Mouse (Mus musculus) induced T-regulatory cell, adult 2 months (primary cell): ENCODE data around the gene Emp1.

Source experiments
- DNase-seq: peaks from one replicate; pipeline ENCODE4 v3.0.0-alpha.2; 2012; ENCODE audit warnings: low read depth

Emp1 gene

DNA sequence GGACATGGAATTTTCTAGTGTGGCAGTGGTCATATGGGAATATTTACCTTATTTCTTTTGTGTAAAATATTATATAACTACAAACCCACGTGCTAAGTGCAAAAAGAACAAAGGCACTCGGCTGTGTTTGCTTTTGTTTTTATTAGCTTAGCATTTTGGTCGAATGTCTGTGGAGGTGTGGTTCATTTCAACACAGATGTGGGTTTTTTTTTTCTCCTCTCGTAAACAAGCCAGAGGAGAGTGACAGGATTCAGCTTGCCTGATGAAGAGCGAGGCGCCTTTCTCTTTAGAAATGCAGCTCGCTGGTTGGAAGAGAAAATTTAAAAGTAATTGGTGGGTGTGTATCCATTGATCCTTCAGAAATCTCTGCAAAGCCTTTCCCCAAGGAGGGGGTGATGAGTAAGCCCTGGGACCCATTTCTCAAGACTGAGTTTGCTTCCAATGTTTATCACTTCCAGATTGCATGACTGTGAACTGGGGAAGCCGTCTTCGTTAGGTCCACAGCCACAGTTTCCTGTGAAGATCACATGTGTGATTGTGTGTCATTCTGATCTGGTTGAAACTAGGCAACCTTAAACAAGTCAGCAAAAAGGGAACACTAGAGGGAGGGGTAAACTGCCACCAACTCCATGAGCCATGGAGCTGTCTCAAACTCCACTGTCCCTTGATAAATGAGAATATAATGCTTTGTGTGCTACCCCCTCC is 1.8 kb downstream of the Emp1 start:
- DNase-seq: peak; percentile 82

GRCm38 (mm10) chr6:135364891-135365301 is 2.6 kb downstream of the Emp1 start:
- DNase-seq: peak; percentile 17

DNA sequence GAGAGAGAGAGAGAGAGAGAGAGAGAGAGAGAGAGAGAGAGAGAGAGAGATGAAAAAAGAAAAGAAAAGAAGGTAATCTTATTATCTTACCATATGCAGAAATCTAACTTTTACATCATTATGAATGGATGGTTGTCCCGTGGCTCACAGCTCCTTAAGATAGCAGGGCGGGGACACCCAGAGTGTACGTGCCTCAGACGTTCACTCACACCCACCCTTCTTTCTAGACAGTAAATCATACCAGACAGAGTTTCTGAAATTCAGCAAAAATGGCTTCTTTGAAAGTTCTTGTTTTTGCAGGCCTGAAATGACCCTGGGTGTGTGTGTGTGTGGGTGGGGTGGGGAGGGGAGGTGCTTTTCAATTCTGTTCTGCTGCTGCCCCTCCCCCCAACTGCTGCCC is 3.3 kb downstream of the Emp1 start:
- DNase-seq: peak; percentile 33

DNA sequence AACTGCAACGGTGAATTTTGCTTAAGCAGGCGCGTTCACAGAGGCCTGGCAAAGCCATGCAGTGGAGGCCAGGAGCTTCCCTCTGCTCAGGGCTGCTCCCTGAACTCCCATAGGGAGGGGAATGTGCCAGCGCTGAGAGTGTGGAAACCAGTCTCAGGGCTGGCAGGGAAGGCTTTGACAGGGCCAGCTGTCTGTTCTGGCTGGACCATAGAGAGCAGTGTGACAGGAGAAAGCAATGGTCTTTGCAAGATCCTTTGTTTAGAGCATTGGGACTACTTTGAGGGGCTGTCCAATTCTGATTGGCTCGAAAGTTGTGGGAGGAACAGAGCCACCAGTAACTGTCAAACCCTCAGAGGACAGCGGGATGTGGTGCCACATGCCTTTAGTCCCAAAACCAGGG is 5.9 kb downstream of the Emp1 start:
- no peak for DNase-seq

- DNase-seq: peak; percentile 17
Measured at GRCm38 (mm10) chr6:135369551-135369968, 7.2 kb downstream of the Emp1 start.

DNA sequence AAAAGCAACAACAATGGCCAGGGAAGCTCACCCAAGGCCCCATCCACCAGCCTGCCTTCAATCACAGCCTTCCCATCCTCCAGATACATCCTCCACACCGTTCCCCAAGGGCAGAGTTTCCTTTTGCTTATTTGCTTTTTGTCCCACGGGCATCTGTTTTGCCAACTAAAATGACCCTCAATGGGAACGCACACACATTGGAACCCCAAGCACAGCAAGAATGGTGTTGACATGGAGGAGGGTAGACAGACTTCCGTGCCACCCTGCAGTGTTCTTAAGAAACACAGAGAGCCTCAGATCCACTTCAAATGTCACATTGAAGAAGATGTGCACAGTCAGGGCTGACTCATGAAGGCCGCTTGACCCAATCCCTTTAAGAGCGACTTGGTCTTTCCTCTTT is 8.6 kb downstream of the Emp1 start:
- DNase-seq: no peak

GRCm38 (mm10) chr6:135373357-135373756 is 11.0 kb downstream of the Emp1 start:
- peak; percentile 40 for DNase-seq

DNA sequence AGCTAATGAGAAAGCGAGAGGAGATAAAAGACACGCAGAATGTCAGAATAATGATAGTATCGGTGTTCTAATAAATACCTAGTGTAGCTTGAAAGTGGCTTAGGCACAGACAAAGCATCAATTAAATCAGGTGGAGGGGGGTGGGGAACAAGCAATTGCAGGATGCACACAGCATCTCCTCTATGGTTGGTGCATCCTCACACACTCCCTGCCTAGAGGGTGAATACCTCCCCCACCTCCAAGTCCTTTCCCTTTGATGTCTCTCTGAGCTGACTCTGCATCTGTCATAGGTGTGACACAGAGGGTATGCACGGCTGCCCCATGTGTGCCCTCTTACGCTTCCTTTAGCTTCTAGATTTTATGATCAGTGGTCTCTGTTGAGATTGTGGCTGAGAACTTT is 13.5 kb downstream of the Emp1 start:
- DNase-seq: no peak

GRCm38 (mm10) chr6:135376248-135376647 is 13.9 kb downstream of the Emp1 start:
- no peak for DNase-seq

DNA sequence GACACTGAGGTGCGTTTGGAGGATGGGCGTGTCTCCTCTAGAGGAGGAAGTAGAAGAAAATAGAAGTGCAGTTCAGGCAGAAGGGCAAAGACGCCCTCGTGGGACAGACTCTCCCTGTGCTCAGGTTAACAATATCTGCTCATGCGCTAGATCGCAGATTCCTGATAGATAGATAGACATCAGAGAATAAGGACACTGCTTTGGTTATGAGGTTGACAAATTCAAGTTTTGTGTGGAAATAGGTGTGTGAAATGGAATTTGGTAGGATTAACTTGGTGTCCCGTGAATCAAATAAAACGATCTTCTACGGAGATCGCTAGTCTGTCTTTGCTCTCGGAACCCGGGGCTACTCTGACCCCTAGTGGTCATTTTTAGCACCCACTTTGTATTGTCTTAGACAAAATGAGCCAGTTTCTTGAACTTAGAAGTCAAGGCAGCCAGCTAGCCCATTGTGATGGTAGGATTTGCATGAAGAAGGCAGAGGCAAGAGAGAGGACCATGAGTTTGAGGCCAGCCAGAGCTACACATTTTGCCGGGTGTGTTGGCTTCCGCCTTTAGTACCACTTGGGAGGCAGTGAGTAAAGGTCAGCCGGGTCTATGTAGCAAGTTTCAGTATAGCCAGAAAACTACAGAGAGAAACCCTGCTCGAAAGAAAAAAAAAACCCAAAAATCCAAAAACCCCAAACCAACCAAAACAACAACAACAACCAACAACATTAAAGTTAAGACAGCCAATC is 15.4 kb downstream of the Emp1 start:
- peak; percentile 83 for DNase-seq

DNA sequence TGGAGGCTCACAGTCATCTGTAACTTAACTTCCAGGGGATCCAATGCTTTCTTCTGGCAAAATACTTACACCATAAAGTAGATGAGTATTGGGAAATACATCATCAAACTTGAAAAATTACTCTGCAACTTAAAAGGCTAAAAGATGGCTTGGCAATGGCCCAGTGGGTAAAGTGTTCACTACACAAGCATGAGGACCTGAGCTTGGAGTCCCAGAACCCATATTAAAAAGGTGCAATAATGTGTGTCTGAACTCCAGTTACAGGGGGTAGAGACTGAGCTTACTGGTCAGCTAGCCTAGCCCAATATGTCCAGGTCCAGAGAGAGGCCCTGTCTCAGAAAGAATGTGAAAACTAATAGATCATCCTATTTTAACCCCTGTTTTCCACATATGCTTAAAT is 21.6 kb downstream of the Emp1 start:
- no peak for DNase-seq

DNA sequence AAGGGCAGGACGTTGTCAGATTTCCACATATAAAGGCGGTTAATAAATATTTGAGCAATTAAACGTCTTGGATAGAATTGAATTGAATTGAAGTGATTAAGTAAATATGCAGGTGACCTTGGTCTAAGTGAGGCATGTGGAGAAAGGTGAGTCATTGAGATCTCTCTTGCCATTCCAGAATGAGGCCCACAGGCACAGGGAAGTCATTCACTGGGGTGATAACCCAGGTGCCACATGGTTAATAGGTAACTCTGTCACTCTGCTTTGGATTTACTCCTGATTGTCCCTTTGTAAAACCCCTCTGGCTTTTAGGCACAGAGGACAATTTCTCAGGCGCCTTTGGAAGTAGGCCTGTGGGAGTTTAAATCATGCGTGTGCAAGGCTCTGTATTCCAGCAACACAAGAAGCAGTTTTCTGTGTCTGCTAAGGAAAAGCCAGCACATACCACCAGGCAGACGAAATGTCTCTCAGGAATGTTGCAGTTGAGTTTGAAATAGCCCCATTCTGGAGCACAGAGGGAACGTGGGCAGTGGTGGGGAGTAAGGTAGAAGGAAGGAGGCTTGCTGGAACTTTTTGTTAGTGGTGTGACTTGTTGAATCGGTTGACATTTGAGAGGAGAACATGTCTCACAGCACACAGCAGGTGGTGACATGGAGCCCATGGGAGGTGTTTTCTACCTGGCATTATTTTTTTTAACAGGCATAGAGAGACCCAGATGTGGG is 23.6 kb downstream of the Emp1 start:
- DNase-seq: no peak

DNA sequence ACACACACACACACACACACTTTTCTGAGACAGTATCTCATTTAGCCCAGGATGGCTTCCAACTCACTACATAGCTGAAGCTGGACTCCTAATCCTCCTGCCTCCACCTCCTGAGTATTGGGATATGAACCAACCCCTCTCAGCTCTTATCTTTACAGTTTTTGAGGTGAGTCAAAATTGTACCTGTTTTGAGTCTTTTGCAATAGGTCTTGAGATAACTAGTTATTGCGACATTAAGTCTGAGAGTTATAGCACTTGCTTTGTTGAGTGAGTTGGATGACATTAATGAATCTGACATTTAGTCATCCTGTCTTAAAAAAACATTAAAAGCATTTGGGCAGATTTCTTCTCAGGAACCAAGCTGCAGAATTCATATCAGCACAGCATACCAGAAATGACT is 25.3 kb downstream of the Emp1 start:
- DNase-seq: no peak

GRCm38 (mm10) chr6:135388711-135389110 is 26.4 kb downstream of the Emp1 start:
- DNase-seq: no peak

- DNase-seq: no peak
Measured at GRCm38 (mm10) chr6:135390398-135390797, 28.1 kb downstream of the Emp1 start.

DNA sequence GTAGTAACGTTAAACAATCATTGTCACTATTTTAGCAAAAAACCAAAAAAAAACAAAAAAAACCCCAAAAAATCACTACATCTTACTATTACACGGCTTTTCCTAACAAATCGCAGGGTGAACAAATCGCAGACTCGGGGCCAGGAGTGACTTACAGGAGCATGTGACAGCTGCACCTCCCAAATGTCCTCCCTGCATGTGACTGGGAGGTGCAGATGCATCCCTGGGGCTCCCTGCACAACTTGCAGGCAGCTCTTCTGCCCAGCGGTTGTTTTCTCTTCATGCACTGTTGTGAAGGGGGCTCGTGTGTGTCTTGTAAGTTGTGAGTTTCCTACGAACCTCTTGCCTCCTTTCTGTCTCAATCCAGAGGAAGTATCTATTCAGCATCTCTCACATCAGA is 33.0 kb downstream of the Emp1 start:
- no peak for DNase-seq

- peak; percentile 32 for DNase-seq
Measured at GRCm38 (mm10) chr6:135397089-135397488, 34.7 kb downstream of the Emp1 start.

DNA sequence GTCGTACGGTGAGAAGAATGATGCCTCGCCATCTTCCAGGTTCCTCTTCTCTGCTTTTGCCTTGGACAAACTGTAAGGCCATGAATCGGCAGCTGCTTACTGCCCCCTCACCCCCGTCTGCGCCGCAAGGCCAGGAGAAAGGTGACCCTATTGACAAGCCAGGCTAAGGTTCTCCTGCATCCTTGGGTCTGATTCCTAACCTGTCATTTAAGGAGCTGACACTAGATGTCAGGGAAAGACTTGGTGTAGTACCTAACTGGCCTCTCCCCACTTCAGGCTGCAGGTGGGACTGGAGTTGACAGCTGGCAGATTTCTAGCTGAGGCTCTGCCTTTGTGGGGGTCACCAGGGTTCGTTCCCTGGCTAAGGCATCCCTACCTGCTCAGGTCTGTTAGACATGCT is 35.4 kb downstream of the Emp1 start:
- DNase-seq: no peak

GRCm38 (mm10) chr6:135398801-135399200 is 36.5 kb downstream of the Emp1 start:
- no peak for DNase-seq

- DNase-seq: peak; percentile 81
Measured at GRCm38 (mm10) chr6:135400306-135400705, 38.0 kb downstream of the Emp1 start.

DNA sequence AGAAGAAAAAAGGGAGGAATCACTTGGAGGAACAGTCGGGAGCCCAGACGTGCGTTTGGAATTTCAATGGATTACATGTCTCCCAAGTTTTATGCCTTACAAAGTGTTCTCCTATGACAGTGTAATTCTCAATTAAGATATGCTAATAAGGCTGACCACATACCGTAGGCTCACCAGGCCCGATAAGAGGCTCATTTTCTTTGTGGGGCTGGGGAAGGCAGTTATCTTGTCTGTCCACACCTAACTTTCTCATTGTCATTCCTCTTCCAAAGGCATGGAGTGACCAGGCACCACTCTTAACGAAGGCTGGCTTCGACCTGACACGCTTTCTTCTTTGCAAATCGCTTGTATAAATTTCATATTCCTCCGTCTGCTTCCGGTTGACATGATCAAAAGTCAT is 42.7 kb downstream of the Emp1 start:
- no peak for DNase-seq

GRCm38 (mm10) chr6:135407323-135407722 is 45.0 kb downstream of the Emp1 start:
- no peak for DNase-seq

DNA sequence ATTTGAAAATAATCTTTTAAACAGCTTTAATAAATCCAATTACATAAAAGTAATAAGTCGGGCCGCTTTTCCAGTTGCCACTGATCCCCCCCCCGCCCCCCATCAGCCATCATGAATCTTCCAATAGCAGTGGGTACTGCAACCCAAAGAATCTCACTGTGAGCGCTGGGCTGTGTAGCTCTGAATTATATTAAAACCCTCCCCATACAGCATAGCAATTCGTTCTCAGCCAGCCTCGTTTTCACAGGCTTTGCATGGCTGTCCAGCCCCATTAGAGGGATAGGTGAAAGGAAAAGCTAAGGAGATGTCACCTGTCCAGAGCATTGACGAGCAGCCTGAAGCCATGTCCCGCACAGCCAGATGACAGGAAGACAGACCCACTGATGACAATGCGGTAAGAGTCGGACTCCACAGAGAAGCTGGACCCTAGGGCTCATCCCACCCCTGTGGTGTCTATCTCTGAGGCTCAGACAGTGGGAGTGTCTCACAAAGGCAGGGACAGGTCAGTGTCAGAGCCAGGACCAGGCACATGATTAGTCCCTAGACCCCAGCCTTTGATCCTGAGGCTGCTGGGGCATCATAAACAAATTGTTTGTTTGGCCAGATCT is 49.5 kb downstream of the Emp1 start:
- DNase-seq: no peak
